Mouse (Mus musculus) adrenal gland, postnatal 25 days (tissue): ENCODE data around the gene Stx6. TPM values are rescaled to one million over a fixed set of nuclear protein-coding genes. Genes with fewer than 3 reads are reported as not detected.

Experiments
- DNase-seq: peaks from one replicate; pipeline ENCODE4 v3.0.0; 2021; ENCODE audit warnings: mixed read lengths
- long read RNA-seq: library from polyadenylated mRNA; stranded (forward); transcript quantifications from one replicate; pipeline ENCODE4 v2.0.0, GENCODE M21; 2021
- total RNA-seq: library from RNA; stranded (reverse); gene quantifications from 2 replicates; pipeline ENCODE4 v1.2.3, GENCODE M21; 2021

Gene Stx6
- total RNA-seq: 38.3 and 57.5 TPM in 2 replicates
- long read RNA-seq, full-length matches to known transcripts: 98 of 105 reads
- long read RNA-seq, partial matches to known transcripts: 0 of 105 reads
- long read RNA-seq, other reads (novel, unspliced or antisense): 7 of 105 reads

DNA sequence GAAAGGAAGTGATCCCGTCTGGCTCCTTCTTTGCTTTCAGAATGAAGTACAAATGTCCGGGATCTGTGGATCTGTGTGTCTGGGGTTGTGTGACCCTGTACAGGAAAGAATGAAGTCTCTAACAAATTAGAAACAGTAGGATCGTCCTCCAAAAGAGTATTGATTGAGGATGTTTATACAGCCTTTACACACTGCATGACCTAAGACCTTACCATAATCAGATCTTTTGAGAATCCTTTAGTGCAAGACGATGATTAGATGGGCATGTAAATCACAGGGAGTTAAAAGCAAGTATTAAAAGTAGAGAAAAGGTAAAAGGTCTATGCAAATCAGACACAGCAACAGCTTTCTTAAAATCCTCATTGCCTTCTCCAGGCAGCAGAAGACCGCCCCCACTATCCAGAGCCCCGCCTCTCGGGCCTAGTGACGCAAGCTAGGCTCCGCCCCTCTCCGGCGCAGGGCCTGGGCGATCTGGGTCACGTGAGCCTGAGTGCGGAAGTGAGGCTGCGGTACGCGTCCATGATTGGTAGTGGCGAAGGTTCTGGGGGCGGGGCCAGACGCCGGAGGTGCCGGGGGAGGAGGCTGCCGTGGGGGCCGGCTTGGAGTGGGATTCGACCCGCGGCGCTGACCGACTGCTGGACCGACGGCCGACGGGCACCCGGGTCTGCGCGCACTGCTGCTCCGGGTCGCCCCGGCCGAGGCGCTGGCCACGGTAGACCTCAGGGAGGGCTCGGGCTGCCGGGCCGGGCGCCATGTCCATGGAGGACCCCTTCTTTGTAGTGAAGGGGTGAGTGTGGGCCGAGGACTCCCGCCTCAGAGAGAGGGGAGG is at the start of gene Stx6:
Gene Stx6 (plus strand): TSS at position 575 of the 829 bp plus-strand sequence.
- peak; percentile 99 for DNase-seq

DNA sequence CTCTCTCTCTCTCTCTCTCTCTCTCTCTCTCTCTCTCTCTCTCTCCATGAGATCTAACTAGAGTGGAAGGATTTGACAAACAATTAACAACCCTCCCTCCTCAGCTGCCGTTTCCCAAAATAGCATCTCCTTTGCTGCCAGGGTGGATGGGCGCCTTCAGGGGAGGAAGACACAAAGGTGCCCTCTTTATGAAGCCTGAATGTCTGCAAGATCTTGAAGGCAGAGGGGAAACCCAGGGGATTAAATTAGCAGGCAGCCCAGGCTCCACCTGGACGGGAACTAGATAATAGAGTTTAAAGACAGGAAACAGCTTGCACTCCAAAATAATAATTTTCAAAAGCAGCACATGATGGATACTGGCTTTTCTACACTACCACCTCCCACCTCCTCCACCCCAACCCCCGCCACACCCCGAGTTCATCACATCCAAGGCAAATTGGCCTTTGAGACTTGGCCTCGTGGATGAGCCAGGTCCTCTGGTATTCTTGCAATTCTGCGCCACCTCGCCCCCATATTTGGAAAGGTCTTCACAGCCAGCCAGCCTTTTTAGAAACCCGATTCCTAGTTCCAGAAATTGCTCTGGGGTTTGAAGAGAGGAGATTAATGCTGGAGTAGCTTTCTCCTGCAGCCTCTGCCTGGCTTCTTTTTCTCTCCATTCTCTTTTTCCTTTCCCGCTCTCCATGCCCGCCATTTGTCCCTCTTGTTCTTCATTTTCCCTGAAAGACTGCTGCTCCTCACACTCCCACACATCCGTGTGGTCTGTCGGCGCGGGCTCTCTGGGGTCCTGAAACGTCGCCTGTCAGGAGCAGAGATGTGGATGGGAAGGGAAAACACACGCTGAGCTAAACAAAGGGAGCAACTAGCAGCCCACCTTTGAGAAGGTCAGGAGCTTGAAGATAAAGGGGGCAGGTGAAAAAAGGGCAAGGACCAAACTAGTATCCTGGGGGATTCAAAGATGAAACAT is 48.8 kb upstream of the Stx6 start:
- no peak for DNase-seq

DNA sequence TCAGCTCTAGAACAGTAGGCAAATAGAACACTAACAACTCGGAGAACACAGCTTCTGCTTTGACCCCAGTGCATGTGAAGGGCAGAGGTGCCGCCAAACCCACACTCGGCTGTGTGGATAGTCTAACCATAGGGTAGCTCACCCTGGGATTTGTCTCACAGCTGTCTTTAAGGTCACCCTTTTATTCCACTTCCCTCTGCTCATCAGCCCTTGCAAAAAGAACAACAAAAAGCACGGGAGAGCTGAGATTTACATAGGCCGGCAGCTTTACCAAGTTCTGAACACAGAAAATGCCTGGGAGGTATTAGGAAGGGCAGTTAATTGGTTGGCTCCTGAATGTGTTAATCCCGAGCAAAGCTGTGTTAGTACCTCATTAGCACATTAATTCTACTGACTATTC is 47.0 kb upstream of the Stx6 start:
- no peak for DNase-seq

DNA sequence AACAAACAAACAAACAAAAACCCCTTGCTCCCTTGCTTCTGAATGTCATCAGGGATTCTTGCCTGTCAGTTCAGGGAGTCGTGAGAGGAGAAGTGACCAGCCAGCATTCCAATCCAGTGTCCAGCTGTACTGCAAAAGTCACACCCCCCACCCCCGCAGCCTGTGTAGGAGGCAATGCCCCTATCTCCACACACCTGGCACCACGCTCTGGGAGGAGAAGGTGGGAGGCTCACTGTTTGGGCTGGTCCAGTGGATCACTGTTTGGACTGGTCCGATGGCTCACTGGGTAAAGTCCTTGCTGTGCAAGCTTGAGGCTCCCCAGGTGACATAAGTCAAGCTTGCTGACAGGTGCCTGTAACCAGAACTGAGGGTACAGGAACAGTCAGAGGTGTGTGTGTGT is 46.4 kb upstream of the Stx6 start:
- no peak for DNase-seq

DNA sequence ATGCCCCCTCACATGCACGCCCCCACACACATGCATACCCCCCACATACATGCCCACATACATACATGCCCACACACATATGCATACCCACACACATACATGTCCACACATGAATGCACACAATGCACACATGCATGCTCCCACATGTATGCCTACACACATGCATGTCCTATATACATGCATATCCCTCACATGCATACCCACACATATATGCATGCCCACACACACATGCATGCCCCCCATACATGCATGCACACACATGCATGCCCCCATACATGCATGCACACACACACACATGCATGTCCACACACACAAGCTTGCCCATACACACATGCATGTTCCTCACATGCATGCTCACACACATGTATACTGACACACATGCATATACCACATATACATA is 45.6 kb upstream of the Stx6 start:
- DNase-seq: no peak

DNA sequence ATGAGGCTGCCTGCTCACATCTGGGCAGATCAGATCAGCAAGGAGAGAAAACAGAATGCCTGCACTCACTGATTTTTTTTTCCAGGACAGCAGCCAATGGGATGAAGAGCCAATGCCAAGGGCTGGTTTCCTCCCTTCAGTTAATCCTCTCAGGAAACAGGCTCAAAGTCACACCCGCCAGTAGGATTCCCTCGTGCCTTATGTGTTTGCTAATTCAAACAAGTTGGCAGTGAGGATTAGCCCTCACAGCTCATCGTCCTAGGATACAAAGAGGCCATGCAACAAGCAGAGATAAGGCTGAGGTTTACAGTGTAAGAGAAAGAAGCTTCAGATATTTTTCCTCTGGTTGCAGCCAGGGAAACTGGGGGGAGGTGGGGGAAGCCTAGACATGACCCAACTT is 44.6 kb upstream of the Stx6 start:
- DNase-seq: no peak

DNA sequence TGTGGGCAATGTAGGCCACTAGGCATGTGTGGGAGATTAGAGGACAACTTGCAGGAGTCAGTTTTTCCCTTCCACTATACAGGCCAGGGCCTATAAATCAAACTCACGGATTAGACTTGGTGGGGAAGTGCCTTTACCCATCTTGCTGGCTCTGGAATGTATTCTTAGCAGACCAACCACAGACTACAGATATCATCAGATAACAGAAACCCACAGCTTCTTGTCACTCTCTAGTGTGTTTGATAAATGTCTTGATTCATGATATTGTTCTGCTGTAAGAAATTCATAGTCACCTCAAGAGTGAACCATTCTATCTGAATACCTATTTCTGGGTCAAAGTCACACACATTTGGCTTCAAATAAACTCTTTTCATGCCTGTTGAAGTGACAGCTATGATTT is 38.8 kb upstream of the Stx6 start:
- DNase-seq: no peak

DNA sequence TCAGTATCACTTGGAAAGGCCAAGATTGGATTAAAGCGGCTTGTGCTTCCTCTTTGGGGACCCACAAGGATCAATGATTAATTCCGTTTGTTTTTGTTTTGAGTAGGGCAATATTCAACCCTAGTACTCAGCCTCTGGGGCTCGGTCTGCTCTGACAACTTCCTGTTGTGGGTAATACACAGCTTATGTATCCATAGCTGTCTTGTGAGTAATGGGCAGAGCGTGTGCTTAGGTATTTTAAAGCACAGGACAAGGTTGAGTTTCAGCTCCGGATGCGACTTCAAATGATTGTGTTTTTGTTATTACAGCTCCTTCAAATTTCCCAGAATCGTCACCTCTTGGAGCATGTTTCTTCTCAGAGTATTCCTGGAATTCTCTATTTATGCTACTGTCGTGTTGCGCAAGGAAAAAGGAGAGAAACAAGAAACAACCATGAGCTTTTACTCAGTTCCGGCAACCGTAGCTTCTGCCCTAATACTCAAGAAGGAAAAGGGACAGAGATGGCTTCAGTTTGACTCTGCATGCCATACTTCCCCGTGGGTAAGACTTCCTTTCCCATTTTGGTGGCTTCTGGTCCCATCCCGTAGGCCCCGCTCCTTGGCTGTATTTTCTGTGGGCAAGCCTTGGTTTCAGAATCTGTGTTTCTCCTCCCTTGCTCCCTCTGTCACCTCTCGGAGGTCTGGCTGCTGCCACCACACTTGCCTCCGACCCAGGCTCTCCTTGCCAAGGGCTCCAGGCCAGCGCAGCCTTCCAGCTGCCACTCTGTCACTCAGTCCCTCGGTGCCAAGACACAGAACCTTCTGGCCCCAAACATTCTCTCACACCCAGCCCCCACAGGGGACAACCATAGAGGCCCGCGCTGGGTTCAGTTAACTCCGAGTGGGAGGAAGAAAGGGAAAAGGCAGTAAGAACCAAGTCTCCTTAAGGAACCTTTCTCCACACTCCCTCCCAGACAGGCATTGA is 36.3 kb upstream of the Stx6 start:
- peak; percentile 58 for DNase-seq

DNA sequence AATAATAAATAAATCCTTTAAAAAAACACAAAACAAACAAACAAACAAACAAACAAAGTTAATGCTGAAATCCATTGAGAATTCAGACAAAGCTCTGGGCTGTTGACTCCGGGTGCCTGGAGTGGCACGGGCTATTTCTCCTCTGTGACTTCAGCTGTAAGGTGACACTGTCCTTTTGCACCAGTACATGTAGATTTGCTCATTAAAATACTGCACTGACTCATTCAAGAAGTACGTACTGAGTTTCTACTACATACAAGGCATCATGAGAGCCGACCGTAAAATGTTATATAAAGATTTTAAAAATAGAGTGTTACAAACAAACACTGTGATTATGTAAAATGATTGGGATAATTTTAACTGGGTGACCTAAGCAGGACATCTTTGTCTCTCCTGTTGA is 34.1 kb upstream of the Stx6 start:
- no peak for DNase-seq

DNA sequence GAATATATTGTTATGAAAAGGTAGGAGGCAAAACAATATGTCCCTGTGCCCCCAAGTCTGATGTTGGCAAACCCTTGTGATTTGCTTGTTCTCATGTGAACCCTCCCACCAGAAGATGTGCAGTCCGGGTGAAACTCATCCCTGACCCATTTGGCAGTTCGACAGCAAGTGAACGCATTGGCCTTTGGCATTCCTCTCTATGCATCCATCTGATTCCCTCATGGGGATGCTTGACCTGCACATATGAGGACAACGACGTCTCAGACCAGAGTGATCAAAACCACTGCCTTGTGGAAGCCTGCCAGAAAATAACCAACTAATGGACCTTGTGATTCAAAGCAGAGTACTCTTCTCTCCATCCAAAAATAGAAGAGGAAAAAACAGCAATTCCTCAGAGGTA is 31.8 kb upstream of the Stx6 start:
- no peak for DNase-seq

DNA sequence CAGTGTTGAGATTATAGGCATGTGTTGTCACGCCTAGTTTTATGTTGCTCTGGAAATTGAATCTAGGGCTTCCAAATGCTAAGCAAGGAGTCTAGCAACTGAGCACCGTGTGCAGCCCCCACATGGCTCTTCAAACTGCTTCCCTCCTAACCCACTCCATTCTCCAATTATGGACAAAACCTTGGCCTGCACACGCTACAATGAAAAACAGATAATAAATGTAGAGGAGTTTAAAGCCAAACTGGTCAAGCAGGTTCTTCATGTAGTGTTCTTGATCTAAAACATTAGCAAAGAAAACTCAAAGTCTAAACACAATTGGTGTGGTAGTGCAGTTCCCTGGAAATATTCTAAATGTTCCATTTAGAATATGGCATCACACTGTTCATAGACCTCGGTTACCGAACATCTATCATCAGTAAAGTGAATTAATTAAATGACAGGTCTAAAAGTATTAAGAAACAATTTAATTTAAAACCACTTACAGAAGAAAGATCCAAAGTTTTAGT is 31.0 kb upstream of the Stx6 start:
- no peak for DNase-seq

DNA sequence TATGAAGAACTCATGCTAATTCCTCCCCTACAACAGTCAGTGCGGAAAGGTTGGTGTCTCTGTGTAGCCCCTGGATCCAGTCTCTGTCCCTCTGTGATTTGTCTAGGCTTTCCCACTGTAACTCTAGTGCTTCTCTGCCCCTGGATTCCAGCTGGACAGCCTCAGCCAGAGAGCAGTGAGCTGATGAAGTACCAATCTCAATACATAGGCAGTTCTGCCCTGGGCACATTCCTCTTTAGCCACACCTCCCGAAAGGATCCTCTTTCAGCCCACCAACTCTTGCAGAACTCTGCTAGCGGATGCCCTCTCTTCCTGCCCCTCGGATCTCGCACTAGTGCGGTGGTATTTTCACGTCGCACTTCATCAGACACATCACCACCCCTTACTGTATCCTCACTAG is 23.6 kb upstream of the Stx6 start:
- DNase-seq: no peak

DNA sequence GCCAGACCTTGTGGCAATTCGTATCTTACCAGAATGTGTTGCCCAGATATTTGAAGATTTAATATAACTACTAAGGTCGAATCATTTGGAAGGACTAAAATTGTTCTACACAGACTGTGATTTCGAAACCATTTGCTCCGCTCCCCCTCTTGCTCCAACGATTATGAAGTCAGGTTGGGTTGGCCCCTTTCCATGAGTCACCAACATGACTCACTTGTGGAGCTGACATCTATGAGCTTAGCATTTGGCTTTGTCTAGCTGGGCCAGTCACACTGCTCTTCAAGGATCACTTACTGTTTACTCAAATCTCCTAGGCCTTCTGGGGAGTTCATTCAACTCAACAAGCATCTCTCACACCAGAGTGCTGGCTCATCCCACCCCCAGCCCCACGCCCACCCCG is 19.7 kb upstream of the Stx6 start:
- peak; percentile 66 for DNase-seq

DNA sequence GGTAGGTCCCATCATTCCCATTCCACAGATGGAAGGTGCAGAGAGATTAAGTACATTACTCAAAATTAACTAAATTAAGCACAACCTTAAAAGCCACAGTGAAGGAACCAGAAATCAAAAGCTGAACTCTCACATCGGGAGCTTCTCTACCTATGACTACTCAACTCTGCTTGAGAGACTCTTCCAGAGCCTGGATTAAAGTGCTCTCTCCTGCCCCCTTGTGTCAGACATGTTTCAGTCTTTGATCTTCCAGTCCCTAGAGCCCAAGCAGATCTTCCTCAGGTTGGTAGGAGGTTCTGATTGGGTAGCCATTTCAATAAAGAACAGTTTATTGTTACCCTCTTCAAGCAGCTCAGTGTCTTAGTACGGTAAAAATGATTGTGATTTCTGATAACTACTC is 18.4 kb upstream of the Stx6 start:
- peak; percentile 46 for DNase-seq

DNA sequence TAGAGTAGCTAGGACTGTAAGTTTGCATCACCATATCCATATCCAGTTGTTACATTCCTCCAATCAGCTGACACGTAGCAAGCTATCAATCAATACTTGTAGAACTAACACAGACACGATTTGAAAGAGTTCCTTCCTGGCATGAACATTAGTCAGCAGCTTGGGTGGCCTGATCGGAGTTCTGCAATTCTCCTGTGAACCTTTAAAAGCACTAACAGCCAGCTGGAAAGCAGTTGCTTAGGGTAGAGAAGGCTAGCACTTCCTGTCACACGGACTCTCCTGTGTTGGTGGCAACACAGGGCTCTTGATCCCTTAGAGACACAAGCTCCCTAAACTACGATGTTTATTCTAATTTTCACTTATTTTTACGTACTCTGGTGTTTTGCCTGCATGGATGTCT is 12.9 kb upstream of the Stx6 start:
- no peak for DNase-seq

DNA sequence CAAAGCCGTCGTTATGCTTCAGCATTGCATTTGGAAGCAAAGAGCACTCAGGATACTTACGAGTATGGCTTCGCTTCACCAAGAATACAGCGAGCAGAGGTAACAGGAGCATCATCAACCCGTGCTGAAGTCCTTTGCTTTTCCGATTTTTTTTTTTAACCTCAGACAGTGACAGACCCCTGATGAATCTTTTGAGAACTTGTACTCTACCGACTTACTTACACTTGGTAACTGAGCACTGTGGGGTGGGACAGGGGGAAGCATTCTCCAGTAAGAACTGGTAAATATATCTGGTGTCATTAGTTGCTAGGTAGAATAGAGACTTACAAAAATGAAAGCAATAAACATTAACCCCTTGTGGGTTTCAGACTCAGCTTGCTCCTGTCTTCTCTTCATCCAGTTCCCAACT is 11.9 kb upstream of the Stx6 start, which contains the start of gene Mr1:
Gene Mr1 (minus strand): TSS at position 243 of the 409 bp plus-strand sequence.
- DNase-seq: no peak

DNA sequence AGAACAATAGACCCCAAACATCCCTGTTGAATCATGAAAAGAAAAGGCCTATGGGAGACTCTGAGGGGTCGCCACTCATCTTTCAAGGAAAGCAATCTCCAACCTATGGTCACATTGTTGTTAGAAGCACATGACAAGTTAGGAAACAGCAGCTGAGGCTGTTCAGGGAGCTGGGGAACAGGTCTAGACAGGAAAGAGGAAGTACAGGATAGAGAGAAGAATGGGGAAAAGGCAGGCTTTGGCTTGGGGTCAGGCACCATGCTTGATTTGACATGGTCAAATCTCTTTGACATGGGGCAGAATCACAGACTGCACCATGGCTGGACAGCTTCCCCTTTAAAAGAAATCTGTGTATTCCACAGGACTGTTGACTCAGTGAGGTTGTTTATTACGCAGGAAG is 11.3 kb upstream of the Stx6 start:
- no peak for DNase-seq

DNA sequence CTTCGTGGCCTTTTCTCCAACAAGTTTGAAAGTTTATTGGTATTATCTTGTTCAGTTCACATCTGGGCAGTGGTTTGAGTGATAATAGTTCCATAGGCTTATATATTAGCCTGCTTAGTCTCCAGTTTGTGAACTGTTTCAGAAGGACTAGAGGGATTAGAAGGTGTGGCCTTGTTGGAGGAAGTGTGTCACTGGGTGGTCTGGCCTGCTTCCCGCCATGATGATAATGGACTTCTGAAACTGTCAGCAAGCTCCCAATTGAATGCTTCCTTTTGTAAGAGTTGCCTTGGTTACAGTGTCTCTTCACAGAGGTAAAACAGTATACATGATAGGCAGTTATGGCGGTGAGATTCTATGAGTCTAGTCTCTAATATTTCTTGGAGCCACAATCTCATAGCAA is 9.1 kb upstream of the Stx6 start:
- DNase-seq: no peak

DNA sequence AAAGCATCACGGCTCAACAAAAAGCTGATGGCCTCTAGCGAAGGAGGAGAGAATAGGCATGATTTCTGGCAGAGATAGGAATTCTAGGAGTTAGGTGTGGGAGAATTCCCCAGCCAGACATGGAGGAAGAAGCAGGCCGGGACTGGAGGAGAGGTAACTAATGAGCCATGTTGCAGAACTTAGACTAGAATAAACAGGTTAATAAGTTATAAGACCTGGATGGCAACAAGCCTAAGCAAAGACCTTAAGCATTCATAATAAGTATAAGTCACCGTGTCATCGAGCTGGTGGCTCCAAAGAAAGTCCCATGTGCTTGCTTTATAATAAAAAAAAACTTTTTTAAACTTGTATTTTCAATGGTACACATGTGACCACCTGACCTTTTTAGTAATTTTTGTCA is 7.7 kb upstream of the Stx6 start:
- DNase-seq: no peak

DNA sequence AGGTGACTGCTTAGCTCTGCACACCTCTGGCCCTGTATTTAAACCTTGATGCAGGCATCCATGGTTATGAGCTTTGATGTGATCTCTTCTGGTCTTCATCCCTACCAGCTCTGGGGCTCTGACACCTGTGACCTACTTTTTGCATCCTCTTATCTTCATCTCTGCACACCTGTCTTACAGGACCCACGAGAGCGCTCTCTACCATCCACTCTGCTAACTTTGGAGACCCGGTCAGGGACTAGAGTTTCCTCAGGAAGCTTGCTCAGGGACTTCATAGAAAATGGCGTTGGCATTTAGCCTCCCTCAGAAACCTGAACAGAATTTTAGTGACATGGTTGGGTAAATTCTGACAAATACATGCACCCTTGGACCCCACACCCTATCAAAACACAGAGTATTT is 4.6 kb upstream of the Stx6 start:
- DNase-seq: no peak

DNA sequence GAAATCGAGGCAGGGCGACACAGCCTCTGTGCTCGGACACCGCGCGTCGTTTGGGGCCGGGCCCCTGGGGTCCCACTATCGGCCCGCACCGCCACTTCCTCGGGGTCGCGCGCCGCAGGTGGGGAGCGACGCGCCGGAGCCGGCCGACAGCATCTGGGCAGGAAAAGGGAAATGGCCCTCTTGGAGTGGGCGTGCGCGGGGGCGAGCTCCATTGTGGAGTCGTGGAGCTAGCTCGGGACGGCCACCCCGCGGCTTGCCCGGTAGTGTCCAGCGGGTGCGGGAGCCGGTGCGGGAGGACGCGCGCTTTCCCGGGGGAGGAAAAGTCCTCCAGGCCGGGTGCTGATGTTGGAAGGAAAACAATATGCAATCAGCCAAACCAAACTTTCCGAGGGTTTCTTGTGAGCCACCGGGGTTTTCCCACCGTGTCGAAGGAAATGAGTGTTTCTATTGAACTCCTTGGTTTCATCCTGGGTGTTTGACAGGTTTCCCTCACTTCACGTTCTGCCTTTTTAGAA is 512 bp downstream of the Stx6 start:
- DNase-seq: peak; percentile 64
